Mouse (Mus musculus): ENCODE measurements around the gene Otor. TPM values are rescaled to one million over a fixed set of nuclear protein-coding genes. Genes with fewer than 3 reads are reported as not detected.

The Otor gene
- total RNA-seq (2015; ENCODE audit: low replicate concordance) (not detected in 2 replicates), total RNA-seq (2017; ENCODE audit: low replicate concordance) (not detected in 2 replicates)

DNA sequence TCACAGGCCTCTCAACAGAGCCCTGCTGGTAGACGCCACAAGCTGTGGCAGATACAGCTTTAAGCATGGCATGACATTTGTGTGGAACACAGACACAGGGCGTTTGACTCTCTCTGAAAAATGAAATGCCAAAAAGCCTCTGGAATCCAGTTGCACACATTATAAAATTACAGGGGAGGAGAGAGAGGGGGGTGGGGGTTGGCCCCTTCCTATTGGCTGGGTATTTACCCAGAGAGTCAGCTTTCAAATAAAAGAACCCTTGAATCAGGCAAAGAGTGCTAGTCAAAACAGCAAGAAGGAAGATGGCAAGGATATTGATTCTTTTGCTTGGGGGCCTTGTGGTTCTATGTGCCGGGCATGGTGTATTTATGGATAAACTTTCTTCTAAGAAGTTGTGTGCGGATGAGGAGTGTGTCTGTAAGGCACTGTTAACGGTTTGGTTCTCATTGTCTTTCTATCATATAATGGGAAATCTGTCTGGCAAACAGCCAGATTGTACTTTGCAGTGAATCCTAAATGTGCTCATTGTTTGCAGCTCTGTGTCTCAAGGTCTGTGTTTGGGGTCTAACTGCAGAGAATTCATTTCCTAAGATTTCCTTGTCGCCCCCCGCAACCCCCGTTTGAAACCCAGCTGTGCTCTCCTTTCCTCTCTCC lies at the start of gene Otor:
TSS of gene Otor (plus strand) at position 276 of the 654 bp plus-strand sequence.
- ATAC-seq (replicated peaks; ENCODE audit: low FRiP score, poor library complexity, severe bottlenecking): no peak

DNA sequence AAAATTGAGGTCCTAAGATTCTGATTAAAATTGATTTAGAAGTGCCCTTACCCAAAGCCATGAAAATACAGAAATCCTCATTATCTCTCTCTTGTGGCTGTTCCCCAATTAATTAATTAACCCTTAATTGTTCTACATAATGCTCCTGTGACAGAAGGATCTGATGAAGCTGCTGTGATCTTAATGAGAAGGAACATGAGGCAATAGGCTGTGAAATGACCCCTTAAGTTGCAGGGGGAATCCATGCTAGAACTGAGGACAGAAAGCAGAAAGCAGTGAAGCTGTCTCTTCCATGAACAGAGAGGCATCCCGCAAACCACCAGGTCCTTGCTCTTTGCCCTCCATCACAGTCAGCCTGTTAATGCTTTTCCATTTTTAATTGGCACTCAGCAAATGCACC lies 47.0 kb upstream of the Otor start:
- ATAC-seq (replicated peaks; ENCODE audit: low FRiP score, poor library complexity, severe bottlenecking): no peak

DNA sequence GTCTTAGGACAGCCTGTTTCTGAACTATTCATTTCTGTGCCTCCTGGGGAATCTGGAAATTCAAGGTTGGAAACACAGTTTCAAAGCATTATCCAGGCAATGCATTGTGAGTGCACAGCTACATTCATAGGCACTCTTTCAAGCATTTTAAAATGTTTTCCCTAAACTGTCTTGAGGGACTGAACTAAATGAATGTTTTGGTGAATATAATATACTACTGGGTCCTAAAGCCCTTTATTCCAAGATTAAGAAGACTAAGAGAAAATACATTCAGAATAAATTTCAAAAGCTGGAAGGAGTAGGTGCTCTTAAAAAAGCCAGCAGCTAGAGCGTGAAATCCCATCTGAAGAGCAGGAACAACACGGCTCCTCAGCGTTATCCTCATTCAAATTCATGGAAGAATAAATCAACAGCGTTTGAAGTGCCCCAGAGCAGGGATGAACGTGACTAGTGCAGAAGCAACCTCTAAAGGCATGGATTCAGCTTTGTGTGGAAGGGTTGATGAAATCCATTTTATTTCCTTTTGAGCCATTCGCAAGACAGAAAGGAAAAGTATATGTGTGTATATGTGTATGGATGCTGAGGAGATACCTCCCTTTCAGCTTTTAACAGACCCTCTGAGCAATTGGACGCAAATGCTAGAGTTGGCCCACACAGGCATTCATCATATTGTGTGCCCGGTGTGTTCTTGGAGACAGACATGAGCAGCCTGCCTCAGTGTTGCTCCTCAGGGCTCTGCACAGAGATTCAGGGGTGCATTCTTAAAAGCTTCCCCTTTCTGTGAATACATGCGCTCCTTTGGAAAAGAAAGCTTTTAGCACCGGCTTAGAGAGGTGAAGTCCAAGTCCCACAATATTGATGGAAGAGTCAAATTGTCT lies 45.7 kb upstream of the Otor start:
- ATAC-seq (replicated peaks; ENCODE audit: low FRiP score, poor library complexity, severe bottlenecking): no peak

DNA sequence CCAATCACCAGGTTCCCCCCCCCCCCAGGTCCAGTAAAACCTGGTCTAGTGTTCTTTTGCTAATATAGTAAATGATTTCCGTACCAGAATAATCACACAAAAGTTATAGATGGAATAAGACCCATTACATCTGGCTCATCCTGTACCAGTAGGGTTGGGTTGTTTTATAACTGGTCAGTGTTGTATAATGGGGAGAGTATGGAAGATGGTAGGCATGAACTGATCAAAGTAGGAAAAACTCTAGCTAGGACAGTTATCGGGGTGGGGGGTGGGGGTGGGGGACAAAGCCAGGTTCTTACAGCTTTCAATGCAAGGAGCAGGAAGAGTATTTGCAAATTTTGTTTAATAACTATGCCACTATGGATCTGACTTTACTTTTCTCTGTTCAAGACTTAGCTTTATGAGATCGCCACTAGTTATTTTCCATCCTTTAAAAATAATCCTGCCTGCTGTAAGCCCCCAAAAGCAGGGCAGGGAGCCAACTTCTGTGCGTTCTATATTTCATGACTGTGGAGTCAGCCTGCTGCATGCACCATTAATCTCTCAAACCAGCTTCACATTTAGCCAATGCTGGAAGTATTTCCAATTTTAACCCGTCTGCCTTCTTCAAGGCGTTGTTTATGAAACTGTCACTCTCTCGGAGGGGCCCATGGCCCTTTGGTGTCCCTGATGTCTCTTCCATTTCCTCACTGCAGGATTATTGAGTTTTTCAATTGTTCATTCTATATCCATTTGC lies 43.8 kb upstream of the Otor start:
- no peak for ATAC-seq (replicated peaks; ENCODE audit: low FRiP score, poor library complexity, severe bottlenecking)

DNA sequence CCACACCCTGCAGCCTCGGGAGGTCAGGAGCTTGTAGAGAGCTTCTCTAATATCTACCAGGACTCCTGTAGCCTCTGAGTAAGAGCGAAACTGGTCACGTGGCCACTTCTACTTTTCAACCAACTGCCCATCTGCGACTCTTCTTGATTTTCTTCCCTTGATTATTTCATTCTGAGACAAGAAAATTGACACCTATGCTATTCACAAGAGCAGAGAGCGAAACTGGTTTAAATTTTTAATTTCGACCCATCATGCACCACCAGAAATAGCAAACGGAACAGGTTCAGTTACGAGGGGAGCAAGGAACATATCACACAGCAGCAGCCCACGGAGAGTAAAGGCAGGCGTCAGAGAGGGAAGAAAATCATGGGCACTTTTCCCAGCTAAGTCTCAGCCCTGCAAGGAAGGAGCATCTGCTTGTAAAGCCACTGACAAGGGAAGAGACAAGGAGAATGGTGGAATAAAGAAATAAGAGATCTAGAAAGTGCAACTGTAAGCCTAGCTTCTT lies 43.1 kb upstream of the Otor start:
- no peak for ATAC-seq (replicated peaks; ENCODE audit: low FRiP score, poor library complexity, severe bottlenecking)

DNA sequence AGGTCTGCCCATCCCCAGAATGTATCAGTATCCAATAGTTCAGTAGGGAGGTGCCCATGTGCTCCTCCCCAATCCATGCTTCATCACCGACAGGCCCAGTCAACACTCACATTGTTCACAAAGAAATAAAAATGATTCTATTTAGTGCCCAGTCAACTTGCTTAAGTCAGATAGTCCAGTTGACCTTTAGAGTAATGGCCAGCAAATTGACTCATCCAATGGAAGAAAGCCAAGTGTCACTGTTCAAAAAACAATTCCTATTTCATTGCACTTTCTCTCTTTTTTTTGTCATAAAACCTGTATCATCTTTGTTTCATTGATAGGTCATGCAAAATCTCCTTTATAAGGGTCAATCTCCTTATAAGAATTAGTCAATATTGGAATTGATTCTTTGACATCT lies 36.7 kb upstream of the Otor start:
- ATAC-seq (replicated peaks; ENCODE audit: low FRiP score, poor library complexity, severe bottlenecking): no peak

DNA sequence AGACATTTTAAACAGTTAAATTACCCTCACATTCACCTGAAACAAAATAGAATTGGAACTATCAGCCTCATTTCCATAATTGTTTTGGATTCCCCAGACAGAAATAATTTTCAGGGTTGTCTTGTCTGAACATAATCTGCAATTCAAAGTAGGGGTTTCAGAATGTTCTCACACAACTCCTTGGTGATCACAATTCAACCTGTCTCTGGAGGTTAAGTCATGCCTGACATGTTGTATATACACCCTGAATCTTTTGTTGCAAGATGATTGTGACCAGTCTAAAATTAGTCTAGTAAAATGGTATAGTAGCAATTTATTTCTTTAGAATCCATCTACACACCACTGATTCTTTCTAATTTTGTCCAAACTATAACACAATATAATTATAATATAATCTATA lies 23.0 kb upstream of the Otor start:
- ATAC-seq (replicated peaks; ENCODE audit: low FRiP score, poor library complexity, severe bottlenecking): no peak

DNA sequence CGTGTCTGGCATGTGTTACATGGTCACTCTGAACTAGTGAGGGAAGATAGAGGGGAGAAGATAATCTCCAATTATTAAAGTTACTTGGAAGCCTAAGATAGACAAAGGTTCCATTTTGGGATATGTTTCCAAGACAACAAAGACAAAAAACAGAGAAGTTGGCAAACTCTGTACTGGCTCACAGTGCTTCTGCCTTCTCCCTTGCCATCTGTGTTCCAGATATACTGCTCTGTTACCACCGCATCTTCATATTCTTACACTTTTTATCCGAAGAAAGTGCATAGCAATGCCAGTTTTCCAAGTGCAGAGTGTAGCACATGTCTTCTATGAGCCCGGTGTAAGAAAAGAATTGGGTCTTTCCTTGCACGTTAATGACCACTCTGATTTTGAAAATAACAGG lies 21.5 kb upstream of the Otor start:
- ATAC-seq (replicated peaks; ENCODE audit: low FRiP score, poor library complexity, severe bottlenecking): no peak

DNA sequence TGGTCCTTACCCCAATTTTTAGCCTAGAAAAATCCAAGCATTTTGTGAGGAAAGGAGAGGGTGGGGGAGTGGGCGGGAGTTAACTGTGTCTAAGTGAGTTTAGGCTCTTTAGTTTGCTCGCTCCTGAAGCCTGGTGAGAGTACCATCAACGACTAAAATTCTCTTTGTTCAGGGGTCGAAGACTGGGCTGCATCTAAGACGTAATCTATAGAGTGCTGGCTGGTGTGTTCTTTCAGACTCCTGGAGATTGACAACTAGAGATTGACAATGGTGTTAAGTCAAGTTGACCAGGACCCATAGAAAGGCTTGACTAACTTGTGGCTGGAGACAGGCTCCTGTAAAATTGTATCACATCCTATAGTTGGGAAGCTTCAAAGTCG lies 15.9 kb upstream of the Otor start:
- ATAC-seq (replicated peaks; ENCODE audit: low FRiP score, poor library complexity, severe bottlenecking): 0 out of 2 replicates have a peak, but pooled peaks have one; percentile 15

DNA sequence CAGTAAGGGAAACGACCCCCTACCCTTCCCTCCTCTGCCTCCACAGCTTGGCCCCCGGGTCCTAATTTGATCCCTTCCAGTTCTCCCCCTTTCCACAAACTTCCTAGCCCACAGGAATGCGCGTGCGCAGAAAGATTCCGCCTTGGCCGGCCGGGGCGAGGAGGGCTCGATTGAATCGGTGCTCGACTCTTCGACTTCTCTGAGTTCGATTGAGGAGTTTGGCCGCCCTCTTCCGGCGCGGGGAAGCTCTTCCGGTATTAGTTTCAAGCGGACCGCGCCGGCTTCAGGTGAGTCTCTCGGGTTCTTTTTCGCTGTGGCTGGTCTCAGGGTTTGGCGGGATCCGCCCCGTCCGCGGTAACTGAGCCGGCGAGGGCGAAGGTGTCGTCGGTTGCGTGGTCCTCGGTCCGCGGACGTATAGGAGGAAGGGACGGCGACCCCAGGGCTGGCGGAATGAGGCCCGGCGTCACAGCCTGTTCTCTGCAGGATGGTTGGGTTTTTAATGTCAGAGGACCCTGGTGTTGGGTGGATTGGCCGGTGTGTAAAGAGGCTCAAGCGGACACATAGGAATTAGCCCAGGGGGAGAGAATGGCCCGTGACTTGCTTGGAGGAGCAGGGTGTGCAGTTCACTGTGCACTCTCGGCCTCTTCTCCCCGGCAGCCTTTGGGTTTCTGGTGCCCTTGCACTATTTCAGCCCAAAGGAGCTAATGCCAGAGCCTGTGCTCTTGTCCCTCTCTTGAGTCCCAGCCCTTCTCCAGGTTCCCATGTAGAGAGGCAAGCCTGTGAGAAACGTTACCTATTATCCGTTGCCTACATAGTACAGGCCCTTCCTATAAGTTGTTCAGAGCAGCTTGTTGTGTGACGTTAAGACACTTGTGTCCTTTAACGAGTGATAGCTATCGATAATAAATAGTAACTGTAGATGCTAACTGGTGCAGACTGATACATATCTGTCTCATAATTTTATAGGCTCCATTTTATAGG lies 15.2 kb upstream of the Otor start, which contains the start of gene Snrpb2:
TSS of gene Snrpb2 (plus strand) at position 228 of the 981 bp plus-strand sequence.
- ATAC-seq (replicated peaks; ENCODE audit: low FRiP score, poor library complexity, severe bottlenecking): peak; percentile 91

DNA sequence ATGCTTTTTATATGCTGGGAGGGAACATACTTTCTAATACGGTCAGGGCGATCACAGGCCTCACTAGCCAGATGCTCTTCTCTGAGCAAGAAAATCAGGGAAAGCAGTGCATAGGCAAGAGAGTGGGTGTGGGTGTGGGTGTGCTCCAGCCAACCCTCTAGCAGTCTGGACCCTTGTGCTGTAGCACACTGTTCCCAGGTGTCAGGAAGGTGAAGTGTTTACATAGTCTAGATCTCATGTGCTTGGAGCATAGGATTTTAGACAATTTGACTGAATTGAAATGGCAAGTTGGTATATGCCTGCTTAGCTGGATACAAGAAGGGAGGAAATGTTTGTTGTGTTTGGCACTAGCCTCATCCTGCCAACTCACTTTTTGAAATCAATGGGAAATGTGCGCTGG lies 12.4 kb upstream of the Otor start:
- no peak for ATAC-seq (replicated peaks; ENCODE audit: low FRiP score, poor library complexity, severe bottlenecking)

DNA sequence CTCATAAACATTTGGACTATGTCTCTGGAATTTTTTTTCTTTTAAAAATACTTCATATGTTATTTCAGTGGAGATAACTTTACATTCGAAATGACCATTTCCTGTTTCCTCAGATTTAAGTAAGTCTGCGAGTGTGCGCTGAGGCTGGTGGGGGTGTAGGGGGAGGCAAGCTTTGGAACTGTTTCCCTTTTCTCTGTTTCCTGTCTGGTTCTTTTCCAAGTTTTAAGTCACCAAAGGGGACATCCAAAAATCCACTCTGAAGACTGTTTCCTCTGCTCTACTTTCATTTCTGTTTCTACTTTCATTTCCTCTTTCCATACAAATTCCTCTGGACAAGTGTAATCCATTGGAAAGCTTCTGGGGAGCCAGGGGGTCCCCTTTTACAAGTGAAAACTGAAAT lies 3.4 kb downstream of the Otor start:
- no peak for ATAC-seq (replicated peaks; ENCODE audit: low FRiP score, poor library complexity, severe bottlenecking)

DNA sequence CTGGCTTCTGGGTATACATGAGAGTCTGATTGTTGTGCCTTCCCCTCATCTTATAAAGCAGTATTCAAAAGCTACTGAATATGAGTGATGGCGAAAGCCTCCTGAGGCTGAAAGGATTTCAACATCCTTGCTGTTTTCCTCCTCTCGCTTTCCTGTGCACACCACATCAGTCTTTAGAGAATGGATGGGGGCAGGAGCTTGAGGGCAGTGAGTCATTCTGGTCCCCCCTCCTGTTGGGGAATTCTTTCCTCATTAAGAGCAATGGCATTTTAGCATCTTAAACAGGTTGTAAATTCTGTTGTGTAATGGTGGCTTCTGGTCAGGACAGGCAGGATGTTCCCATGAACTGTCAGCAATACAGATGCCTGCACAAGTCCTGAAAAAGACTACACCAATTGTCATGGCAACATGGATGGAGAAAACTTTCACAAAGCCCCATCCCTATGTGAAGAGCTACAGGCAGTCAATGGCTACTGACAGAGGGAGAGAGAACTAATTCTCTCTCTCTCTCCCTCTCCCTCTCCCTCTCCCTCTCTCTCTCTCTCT lies 6.7 kb downstream of the Otor start:
- ATAC-seq (replicated peaks; ENCODE audit: low FRiP score, poor library complexity, severe bottlenecking): no peak

DNA sequence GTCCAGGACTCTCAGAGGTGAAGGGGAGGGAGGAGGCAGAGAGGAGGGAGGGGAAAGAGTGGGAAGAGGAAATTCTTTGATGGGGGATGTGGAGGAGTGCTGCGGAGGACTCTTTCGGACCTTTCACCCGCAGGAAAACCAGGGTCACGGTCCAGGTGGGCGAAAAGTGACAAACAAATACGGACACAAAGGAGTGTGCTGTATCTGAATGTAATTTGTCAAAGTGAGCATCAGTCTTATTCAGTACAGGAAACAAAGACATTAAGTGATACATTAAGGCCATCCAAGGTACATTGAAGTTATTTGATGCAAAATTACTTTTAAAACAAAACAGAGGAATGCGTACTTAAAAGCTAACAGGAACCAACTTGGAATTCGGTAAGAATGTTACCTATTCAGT lies 11.6 kb downstream of the Otor start:
- no peak for ATAC-seq (replicated peaks; ENCODE audit: low FRiP score, poor library complexity, severe bottlenecking)

DNA sequence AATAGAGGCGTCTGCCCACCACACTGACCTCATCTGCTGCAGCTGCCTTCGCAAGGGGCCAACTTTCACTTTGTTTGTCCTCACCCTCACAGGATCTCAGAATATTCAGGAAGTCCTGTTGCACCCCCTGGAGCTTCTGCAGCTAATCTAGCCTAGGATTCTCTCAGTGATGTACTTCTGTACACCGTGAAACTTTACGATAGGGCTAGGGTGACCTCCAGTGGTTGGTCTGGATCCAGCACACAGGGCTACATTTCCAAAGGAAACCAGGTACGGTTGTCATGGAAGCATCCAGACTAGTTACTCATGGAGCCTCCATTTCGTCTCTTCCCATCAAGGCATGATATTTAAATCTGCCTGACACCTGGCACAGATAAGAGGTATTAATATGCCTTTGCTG lies 15.5 kb downstream of the Otor start:
- no peak for ATAC-seq (replicated peaks; ENCODE audit: low FRiP score, poor library complexity, severe bottlenecking)

DNA sequence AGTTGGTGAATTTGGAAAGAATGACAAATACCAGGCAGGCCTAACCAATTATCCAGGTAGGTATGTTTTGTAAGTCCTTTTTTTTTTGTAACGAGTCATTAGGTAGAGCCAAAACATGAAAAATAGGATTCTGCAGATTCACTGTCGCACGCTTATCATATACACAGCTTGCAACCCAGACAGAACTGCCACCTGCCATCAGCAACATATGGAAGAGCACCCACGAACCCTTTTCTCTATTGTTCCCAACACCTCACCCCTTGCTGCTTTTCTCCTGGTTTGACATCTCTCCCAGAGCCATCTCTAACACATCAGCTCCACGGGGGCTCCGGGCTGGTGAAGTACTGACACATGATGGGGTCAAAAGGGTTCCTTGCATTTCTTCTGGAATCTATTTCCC lies 16.5 kb downstream of the Otor start:
- no peak for ATAC-seq (replicated peaks; ENCODE audit: low FRiP score, poor library complexity, severe bottlenecking)

DNA sequence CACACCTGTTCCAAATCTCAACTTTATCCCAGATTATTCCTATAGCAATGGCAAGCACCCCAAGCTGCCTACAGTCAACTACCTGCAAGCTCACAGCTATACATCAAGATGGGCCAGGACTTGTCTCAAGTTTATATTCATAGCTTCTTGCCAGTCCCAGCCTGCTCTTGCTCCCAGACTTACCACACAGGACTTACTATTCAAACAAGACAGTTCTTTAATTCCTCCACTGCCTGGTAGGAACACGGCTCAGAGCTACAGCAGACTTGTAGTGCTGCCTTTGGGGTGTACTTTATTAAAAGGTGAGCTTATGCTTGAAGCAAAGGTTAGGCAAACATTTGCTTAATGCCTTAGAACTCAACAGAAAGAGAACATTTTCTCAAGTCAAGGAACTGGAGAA lies 18.9 kb downstream of the Otor start:
- no peak for ATAC-seq (replicated peaks; ENCODE audit: low FRiP score, poor library complexity, severe bottlenecking)

DNA sequence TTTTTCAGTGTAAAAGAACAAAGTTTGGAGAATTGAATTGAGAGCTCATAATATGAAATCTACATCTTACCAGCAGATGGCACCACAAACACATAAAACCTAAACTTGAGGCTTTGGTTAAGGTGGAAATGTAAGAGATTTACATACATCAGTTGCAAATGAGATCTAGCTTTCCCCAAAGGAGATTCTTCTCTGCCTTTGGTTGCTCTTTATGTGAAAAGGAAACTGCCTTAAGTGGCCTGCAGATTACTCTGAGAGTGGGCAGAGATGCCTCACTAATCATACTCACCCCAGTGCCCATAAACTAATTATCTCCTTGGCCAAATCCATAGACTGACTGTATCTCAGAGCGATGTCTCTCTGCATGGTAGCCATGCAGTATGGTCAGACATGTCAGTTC lies 35.6 kb downstream of the Otor start:
- no peak for ATAC-seq (replicated peaks; ENCODE audit: low FRiP score, poor library complexity, severe bottlenecking)

DNA sequence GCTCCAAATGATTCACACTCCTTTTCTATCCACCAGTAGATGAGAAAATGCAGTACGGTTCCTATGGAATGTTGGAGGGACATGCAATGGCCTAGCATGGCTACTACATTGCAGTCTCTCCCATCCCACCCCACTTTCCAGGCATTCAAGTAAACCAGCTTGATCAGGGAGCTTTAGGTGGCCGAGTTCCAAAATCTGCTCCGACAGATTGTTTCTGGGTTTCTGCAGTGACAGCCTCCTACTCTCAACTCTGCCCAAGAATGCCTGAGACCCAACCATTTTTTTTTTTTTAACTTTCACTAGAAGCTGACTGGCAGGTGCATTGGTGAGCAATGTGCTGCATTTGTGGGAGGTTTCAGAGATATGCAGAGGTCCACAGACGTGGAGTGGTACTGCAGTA lies 36.4 kb downstream of the Otor start:
- ATAC-seq (replicated peaks; ENCODE audit: low FRiP score, poor library complexity, severe bottlenecking): no peak

Measured in erythroid progenitor cell, adult 5-6 weeks (primary cell).